Mouse (Mus musculus): ENCODE measurements at regions not wholly inside any gene's neighbourhood (a gene's known extent, or its start where the extent isn't known, plus 50 kb on each side); places are given as distances from the start of the nearest gene placed in this dataset.

DNA sequence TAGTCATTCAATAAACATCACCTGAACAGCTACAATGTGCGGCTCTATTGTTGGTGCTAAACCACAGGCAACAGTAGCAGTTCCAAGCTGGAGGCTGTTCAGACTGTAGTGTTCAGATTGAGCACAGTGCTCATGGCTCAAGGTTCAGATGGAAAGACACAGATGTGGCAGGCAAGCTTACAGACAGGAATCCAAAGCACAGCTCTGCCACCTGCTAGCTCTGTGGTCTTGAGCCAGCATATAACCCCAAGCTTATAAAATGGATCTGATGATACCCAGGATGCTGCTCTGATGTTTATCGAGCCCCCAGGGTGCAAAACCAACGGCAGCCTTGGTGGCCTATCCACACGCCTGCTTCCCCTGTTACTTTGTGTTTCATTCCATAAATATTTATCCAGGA lies 53.2 kb upstream of the Arntl start:
- no peak for DNase-seq (ENCODE audit: low spot score in 2 of 2)

DNA sequence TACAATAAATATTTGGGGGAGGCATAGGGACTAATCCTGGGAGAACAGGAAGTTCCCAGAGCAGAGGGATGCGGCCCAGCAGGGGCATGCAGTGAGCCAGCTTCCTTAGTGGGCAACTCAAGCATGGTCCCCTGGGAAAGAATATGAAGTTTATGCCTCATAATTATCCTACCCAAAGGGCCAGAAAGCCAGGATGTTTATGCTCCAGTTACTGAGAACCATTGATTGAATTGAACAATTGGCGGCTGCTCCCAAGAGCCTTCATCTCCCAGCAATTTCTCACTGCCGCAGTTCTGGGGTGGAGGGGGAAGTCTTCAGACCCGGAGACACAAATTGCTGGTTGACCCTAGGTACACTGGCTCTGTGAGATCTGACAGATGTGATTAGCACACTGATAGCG lies 50.9 kb upstream of the Arntl start:
- DNase-seq (ENCODE audit: low spot score in 2 of 2), result no peak

DNA sequence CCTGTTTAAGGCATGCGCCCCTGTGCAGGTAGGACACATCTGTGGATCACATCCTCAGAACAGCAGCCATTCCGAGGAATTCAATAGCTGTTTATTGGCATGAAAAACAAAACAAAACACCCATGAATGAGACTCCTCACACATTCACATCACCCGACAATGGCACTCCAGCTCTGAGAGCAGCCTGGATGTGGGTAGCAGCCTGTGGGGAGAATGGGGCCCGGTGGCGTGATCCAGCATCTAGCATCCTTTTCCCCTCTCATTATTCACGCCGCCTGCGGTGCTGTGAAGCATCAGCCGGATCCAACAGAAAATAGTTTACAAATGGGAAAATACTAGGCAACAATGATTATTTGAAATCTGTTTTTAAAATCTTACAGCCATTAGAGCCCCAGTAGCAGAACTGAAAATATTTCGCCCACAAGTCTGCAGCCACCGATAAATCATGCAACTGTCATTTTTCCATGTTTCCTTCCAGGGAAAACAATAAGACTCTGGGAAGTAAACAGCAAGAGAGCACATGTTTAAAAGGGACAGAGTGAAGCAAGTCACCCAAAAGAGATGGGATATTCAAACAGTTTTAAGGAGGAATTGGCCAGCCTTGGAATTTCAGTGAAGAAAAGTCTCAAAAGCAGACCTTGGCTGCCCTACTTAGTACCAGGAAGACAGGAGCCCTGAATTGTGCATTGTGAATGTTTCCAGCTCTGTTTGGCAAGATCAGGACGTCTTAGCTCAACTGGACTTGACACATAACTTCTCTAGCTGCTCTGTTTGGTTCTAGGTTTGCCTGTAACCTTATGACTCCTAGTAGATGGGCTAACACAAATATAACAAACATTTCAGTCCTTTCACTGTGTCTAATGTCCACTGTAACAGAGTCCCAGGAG lies 50.2 kb upstream of the Arntl start:
- DNase-seq (ENCODE audit: low spot score in 2 of 2), result no peak
